Mouse (Mus musculus): ENCODE measurements around the gene Meis1.

Gene Meis1

GRCm38 (mm10) chr11:18948600-18949295 is 70.0 kb downstream of the Meis1 start:
- DNase-seq (ENCODE audit: low read depth, low spot score): peak; percentile 50

DNA sequence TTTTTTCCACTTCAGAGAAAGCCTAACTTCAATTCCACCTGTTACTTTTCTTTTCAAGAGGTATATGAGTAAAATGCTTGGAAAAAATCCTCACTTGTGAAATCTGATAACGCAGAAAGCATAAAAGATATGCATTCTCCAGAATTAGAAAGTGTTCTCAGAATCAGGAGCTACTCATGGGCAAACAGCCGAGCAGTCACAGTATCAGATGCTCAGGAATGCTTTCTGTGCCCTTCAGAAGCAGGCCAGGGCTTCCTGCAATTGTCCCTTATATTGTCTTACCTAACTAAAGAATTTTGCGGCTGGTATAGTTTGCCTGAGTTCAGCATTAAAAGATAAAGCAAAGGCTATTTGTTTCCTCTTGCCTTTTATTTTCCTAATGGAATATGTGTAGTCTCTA is 71.4 kb downstream of the Meis1 start:
- no peak for DNase-seq (ENCODE audit: low read depth, low spot score)

GRCm38 (mm10) chr11:18945778-18946177 is 73.0 kb downstream of the Meis1 start:
- DNase-seq (ENCODE audit: low read depth, low spot score): peak; percentile 49

DNA sequence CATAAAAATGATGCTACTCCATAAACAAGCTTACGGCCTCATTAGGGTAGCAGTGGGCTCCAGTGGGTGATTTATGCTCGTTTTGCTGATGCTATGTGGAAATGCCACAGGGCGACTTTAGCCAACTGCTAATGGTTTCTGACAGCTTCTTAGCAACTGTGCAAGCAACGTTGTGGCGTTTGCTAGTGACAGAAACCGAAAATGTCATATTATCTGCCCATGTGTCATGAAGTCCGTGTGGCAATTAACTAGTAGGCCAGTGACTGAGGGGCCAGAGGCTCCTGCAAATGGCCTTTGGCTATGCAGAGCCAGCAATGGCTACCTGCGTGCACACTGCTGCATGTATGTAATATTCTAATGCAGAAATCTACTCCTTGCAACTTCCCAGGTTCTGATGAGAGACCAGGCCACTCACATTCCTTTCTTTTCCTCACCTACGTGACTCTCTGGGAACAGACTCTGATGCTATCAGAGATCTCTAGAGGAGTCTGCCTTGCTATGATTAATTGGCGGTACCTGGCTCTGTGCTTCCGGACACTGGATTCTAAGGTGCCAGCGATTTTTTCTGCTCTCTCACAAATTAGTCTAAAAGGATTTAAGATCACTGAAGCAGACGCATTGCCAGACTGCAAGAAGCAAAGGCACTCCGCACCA is 73.7 kb downstream of the Meis1 start:
- no peak for DNase-seq (ENCODE audit: low read depth, low spot score)

DNA sequence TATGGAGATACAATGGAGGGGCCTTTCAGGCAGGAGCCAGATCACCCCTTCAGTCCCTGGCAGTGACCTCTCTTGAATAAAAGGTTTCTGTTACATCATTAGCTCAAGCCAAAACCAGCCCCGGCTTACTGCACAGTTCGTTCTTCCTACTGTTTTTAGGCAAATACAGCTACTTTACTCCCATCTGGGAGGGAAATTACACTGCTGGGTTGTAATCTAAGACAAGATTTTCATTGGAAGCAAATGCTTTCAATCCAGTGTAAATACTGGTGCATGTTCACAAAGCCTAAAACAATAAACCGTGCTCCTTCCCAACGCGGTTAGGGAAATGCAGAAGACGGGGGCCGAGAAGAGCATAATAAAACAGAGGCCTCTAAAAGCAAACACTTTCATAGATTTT is 74.6 kb downstream of the Meis1 start:
- no peak for DNase-seq (ENCODE audit: low read depth, low spot score)

DNA sequence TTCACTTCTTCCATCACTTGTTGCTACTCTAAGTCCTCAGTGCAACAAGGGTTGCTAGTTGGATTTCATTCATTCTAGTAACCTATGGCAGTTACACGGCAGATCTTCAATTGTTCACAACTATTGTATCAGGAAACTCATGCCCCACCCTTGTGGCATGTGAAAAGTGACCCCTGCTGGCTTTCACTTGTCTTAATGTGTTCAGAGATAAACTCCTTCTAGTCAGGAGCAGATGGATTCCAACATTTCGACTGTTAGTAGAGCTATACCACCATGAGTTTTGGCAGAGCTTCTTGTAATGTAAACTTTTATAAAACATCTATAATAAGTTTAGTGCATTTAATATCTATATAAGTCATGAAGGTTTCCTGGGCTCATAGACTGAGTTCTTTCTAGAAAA is 75.8 kb downstream of the Meis1 start:
- peak; percentile 22 for DNase-seq (ENCODE audit: low read depth, low spot score)

GRCm38 (mm10) chr11:18940916-18941315 is 77.9 kb downstream of the Meis1 start:
- no peak for DNase-seq (ENCODE audit: low read depth, low spot score)

GRCm38 (mm10) chr11:18934921-18935320 is 83.9 kb downstream of the Meis1 start:
- DNase-seq (ENCODE audit: low read depth, low spot score): no peak

GRCm38 (mm10) chr11:18931001-18931874 is 87.5 kb downstream of the Meis1 start:
- DNase-seq (ENCODE audit: low read depth, low spot score): peak; percentile 28

DNA sequence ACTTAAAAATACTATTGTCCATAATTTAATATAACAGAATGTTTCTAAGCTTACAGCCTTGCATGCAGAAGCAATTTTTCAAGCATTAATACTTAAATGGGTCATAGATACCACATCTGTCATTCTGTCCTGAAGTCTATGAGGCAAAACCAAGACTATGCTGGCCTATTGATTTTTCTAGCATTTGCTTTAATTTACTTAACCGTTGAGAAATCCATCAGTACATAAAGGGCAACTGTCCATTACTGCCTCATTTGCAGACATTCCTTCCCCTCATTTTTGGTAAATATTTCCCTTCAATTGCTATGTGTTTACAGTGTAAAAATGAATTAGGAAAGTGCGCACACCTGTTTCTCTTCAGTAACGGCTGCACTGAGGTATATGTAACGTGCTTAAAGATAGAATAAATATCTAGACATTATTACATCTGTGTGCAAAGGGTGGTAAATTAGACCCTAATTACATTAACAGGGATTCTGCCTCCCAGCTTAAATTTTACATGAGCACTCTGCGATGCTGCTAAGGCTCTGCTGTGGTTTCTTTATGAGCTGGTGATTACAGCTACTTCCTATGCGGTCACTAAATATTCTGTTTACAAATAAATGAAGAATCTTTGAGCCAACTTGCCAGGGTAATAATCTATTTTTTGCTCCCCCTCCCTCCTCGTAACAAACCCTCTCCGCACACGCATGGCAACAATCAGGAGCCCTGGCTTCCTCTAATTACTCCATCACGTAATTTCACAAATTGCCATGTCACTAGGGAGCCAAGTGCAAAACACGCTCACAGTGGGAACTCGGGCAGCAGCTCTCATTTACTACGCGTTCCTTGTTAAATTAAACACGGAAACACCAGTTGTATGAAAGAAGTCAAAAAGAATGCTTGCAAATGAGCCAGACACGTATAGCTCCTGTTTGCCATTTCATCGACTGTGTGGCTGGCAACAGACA is 88.7 kb downstream of the Meis1 start:
- no peak for DNase-seq (ENCODE audit: low read depth, low spot score)

GRCm38 (mm10) chr11:18927351-18927750 is 91.4 kb downstream of the Meis1 start:
- peak; percentile 36 for DNase-seq (ENCODE audit: low read depth, low spot score)

GRCm38 (mm10) chr11:18926798-18927197 is 92.0 kb downstream of the Meis1 start:
- no peak for DNase-seq (ENCODE audit: low read depth, low spot score)

GRCm38 (mm10) chr11:18924583-18925334 is 94.0 kb downstream of the Meis1 start:
- DNase-seq (ENCODE audit: low read depth, low spot score): no peak

- no peak for DNase-seq (ENCODE audit: low read depth, low spot score)
Measured at GRCm38 (mm10) chr11:18923274-18923673, 95.5 kb downstream of the Meis1 start.

GRCm38 (mm10) chr11:18920651-18921050 is 98.1 kb downstream of the Meis1 start:
- no peak for DNase-seq (ENCODE audit: low read depth, low spot score)

GRCm38 (mm10) chr11:18919162-18919762 is 99.5 kb downstream of the Meis1 start:
- no peak for DNase-seq (ENCODE audit: low read depth, low spot score)

GRCm38 (mm10) chr11:18917887-18918286 is 100.9 kb downstream of the Meis1 start:
- no peak for DNase-seq (ENCODE audit: low read depth, low spot score)

GRCm38 (mm10) chr11:18913251-18913650 is 105.5 kb downstream of the Meis1 start:
- peak; percentile 43 for DNase-seq (ENCODE audit: low read depth, low spot score)

- no peak for DNase-seq (ENCODE audit: low read depth, low spot score)
Measured at GRCm38 (mm10) chr11:18912311-18913019, 106.3 kb downstream of the Meis1 start.

All from R1 (cell line).